Mouse (Mus musculus): ENCODE data around the gene Polg2.

DNA sequence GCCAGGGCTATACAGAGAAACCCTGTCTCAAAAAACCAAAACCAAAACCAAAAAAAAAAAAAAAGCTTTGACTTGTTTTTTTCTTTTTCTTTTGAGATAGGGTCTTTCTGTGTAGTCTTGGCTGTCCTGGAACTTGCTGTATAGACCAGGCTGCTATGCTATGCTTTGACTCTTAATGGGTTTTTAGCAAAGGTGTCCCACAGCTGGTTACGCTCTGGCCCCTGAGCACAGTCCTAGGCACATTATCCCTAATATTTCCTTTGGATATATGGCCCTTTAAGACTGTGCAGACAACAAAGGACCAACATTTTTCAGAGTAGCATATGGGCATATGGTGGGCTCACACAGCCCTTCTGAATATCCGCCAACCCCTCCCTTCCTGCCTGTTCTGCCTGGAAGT, 40.2 kb downstream of the Polg2 start:
- TF ChIP-seq CTCF (IDR thresholded peaks at IDR 0.05; ENCODE audit: insufficient read depth, low read depth, low read length) (no peak), POLR2A (IDR thresholded peaks at IDR 0.05; ENCODE audit: insufficient read depth, low read depth, low read length) (no peak)

Measured in olfactory bulb, adult 2 months (tissue).